23 mouse cellular contexts compared by ENCODE assay signal in the genomic region with DNA sequence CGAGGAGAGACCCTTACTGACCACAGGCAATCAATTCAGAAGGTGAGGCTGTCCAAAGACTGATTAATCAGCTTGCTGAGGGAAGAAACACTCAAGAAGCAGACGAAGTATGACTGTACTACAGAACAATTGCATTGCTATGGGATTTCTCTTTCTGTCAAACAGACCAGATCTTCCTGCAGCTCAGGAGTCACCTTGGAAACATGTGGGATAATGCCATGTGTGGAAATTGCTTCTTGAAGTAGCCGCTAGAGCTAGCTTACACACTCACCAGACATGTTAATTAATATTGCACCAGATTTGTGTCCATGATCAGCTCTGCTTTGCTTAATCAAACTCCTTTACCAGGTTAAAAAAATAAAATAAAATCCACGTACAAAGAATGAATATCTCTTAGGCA.
A peak's percentile ranks its signal among the peaks of the same experiment; 100 is the strongest.
DNase-seq lines count a peak whose midpoint lies in the region; ATAC-seq lines count a peak whose summit lies in the region.
"Had no signal": no experiment of that assay in that cellular context is flagged by ENCODE, and none has a peak within 500 bp of the region (broad histone marks: within the 10 kb centered on the region; RNA-seq: fewer than 3 reads in every experiment).

No protein-coding gene starts in this region.

- no peak overlapping the region for H3K4me3 ChIP-seq in forebrain, embryonic 10.5 days
- no peak overlapping the region for H3K4me3 ChIP-seq in forebrain, embryonic 15.5 days
- no peak overlapping the region for H3K4me3 ChIP-seq in hindbrain, embryonic 12.5 days
- H3K4me3 ChIP-seq in hindbrain, embryonic 11.5 days (ENCODE audit: low read depth, low read length) = no peak overlapping the region
- H3K4me3 ChIP-seq in brown adipose tissue, adult 24 weeks (ENCODE audit: insufficient read depth, low read depth, low read length) = no peak overlapping the region
- no peak overlapping the region for H3K4me3 ChIP-seq in midbrain, embryonic 16.5 days (ENCODE audit: low read depth, low read length)
- H3K4me3 ChIP-seq: embryonic facial prominence, embryonic 12.5 days; kidney, embryonic 15.5 days; liver, embryonic 13.5 days; stomach, embryonic 15.5 days had no signal

- peak overlapping the region; percentile 35; the same call in 1 of the 2 replicates for H3K27ac ChIP-seq in forebrain, embryonic 10.5 days
- H3K27ac ChIP-seq in forebrain, embryonic 15.5 days (replicated peaks) = no peak overlapping the region
- H3K27ac ChIP-seq in hindbrain, embryonic 12.5 days = peak overlapping the region; percentile 48
- H3K27ac ChIP-seq in hindbrain, embryonic 11.5 days (ENCODE audit: low read depth, low read length) = no peak overlapping the region
- peak overlapping the region; percentile 70 for H3K27ac ChIP-seq in brown adipose tissue, adult 24 weeks (replicated peaks; ENCODE audit: low read depth, low read length)
- peak overlapping the region; percentile 82 for H3K27ac ChIP-seq in midbrain, embryonic 16.5 days (ENCODE audit: low read length)
- H3K27ac ChIP-seq: embryonic facial prominence, embryonic 12.5 days; kidney, embryonic 15.5 days; liver, embryonic 13.5 days; stomach, embryonic 15.5 days had no signal

- no peaks in the 10 kb centered on the region for H3K27me3 ChIP-seq in forebrain, embryonic 10.5 days (ENCODE audit: poor library complexity, severe bottlenecking)
- no peaks in the 10 kb centered on the region for H3K27me3 ChIP-seq in forebrain, embryonic 15.5 days
- no peaks in the 10 kb centered on the region for H3K27me3 ChIP-seq in hindbrain, embryonic 12.5 days
- H3K27me3 ChIP-seq in hindbrain, embryonic 11.5 days (ENCODE audit: control insufficient read depth, insufficient read depth, low read length) = no peaks in the 10 kb centered on the region
- H3K27me3 ChIP-seq in midbrain, embryonic 16.5 days (ENCODE audit: control insufficient read depth, insufficient read depth, low read depth, low read length) = no peaks in the 10 kb centered on the region
- H3K27me3 ChIP-seq: embryonic facial prominence, embryonic 12.5 days; kidney, embryonic 15.5 days; liver, embryonic 13.5 days; megakaryocyte, embryonic 14.5 days; stomach, embryonic 15.5 days had no signal

- WGBS in forebrain, embryonic 10.5 days = 78% methylated on average over 4 of the region's 4 CpGs
- WGBS in forebrain, embryonic 15.5 days = 64% methylated on average over 4 of the region's 4 CpGs
- 68% methylated on average over 4 of the region's 4 CpGs for WGBS in hindbrain, embryonic 12.5 days
- 75% methylated on average over 4 of the region's 4 CpGs for WGBS in hindbrain, embryonic 11.5 days
- WGBS in midbrain, embryonic 16.5 days = 42% methylated on average over 4 of the region's 4 CpGs

- H3K4me2 ChIP-seq in forebrain, embryonic 15.5 days (replicated peaks) = no peak overlapping the region
- no peak overlapping the region for H3K4me2 ChIP-seq in hindbrain, embryonic 12.5 days (replicated peaks)
- H3K4me2 ChIP-seq in hindbrain, embryonic 11.5 days (replicated peaks; ENCODE audit: low read depth, low read length) = no peak overlapping the region
- no peak overlapping the region for H3K4me2 ChIP-seq in midbrain, embryonic 16.5 days (ENCODE audit: low read length)
- H3K4me2 ChIP-seq: embryonic facial prominence, embryonic 12.5 days; kidney, embryonic 15.5 days; liver, embryonic 13.5 days; stomach, embryonic 15.5 days had no signal

- no peak for DNase-seq in forebrain, embryonic 10.5 days (ENCODE audit: extremely low spot score, low spot score)
- DNase-seq in hindbrain, embryonic 11.5 days (ENCODE audit: low spot score) = no peak
- DNase-seq in gastrocnemius, adult 18-20 months (ENCODE audit: low spot score) = no peak
- DNase-seq: adrenal gland, postnatal 14 days; cerebellum, adult 9-10 months; gastrocnemius, postnatal 14 days; heart, adult 18-20 months; kidney, adult 11 months; kidney, postnatal 36 days; liver, embryonic 13.5 days; lung, adult 2 months; lung, postnatal 14 days; thymus, postnatal 25 days had no signal

- H3K4me1 ChIP-seq in forebrain, embryonic 10.5 days = peaks cover 26% of the 10 kb centered on the region
- no peaks in the 10 kb centered on the region for H3K4me1 ChIP-seq in forebrain, embryonic 15.5 days
- peaks cover 6% of the 10 kb centered on the region for H3K4me1 ChIP-seq in hindbrain, embryonic 12.5 days
- H3K4me1 ChIP-seq in hindbrain, embryonic 11.5 days (replicated peaks; ENCODE audit: control insufficient read depth, insufficient read depth, low read length) = no peaks in the 10 kb centered on the region
- peaks cover 25% of the 10 kb centered on the region for H3K4me1 ChIP-seq in brown adipose tissue, adult 24 weeks (ENCODE audit: control insufficient read depth, insufficient read depth, insufficient read length, low read length)
- peaks cover 12% of the 10 kb centered on the region for H3K4me1 ChIP-seq in midbrain, embryonic 16.5 days (ENCODE audit: control insufficient read depth, insufficient read depth, low read length)
- H3K4me1 ChIP-seq: embryonic facial prominence, embryonic 12.5 days; kidney, embryonic 15.5 days; stomach, embryonic 15.5 days had no signal

- no peak for ATAC-seq in forebrain, embryonic 15.5 days (replicated peaks)
- no peak for ATAC-seq in hindbrain, embryonic 12.5 days (ENCODE audit: low FRiP score)
- ATAC-seq in hindbrain, embryonic 11.5 days (ENCODE audit: low FRiP score) = no peak
- 0 out of 2 replicates have a peak, but pooled peaks have one; percentile 36 for ATAC-seq in midbrain, embryonic 16.5 days
- no peak for ATAC-seq in megakaryocyte progenitor cell, adult 5-6 weeks (replicated peaks; ENCODE audit: poor library complexity)
- ATAC-seq: forebrain, embryonic 14.5 days had no signal

- no peaks in the 10 kb centered on the region for H3K9me3 ChIP-seq in forebrain, embryonic 10.5 days
- no peaks in the 10 kb centered on the region for H3K9me3 ChIP-seq in forebrain, embryonic 15.5 days
- no peaks in the 10 kb centered on the region for H3K9me3 ChIP-seq in hindbrain, embryonic 12.5 days (replicated peaks)
- H3K9me3 ChIP-seq in hindbrain, embryonic 11.5 days (ENCODE audit: control insufficient read depth, low read length) = no peaks in the 10 kb centered on the region
- no peaks in the 10 kb centered on the region for H3K9me3 ChIP-seq in midbrain, embryonic 16.5 days (replicated peaks; ENCODE audit: control insufficient read depth, low read length, poor library complexity, severe bottlenecking)
- H3K9me3 ChIP-seq: embryonic facial prominence, embryonic 12.5 days; kidney, embryonic 15.5 days; liver, embryonic 13.5 days; megakaryocyte, embryonic 14.5 days; stomach, embryonic 15.5 days had no signal

- H3K36me3 ChIP-seq in forebrain, embryonic 10.5 days (replicated peaks) = no peaks in the 10 kb centered on the region
- no peaks in the 10 kb centered on the region for H3K36me3 ChIP-seq in forebrain, embryonic 15.5 days
- H3K36me3 ChIP-seq in hindbrain, embryonic 12.5 days = no peaks in the 10 kb centered on the region
- H3K36me3 ChIP-seq in hindbrain, embryonic 11.5 days (ENCODE audit: control insufficient read depth, insufficient read depth, low read length) = no peaks in the 10 kb centered on the region
- H3K36me3 ChIP-seq in midbrain, embryonic 16.5 days (ENCODE audit: control insufficient read depth, insufficient read depth, low read length) = no peaks in the 10 kb centered on the region
- H3K36me3 ChIP-seq: embryonic facial prominence, embryonic 12.5 days; kidney, embryonic 15.5 days; liver, embryonic 13.5 days; stomach, embryonic 15.5 days had no signal

- H3K9ac ChIP-seq in forebrain, embryonic 15.5 days (replicated peaks) = no peak overlapping the region
- no peak overlapping the region for H3K9ac ChIP-seq in hindbrain, embryonic 12.5 days
- H3K9ac ChIP-seq in hindbrain, embryonic 11.5 days (ENCODE audit: low read depth, low read length) = no peak overlapping the region
- H3K9ac ChIP-seq in midbrain, embryonic 16.5 days (ENCODE audit: low read depth, low read length) = no peak overlapping the region
- H3K9ac ChIP-seq: embryonic facial prominence, embryonic 12.5 days; kidney, embryonic 15.5 days; liver, embryonic 13.5 days; stomach, embryonic 15.5 days had no signal

Comparison
In these comparisons a context has a peak if more than half of its experiments do, and no peak if none do; other contexts are left out.
1. H3K27ac ChIP-seq: peak in forebrain, embryonic 10.5 days (single experiment), hindbrain, embryonic 12.5 days (single experiment), brown adipose tissue, adult 24 weeks (single experiment) and midbrain, embryonic 16.5 days (single experiment); none in forebrain, embryonic 15.5 days (single experiment) and hindbrain, embryonic 11.5 days (single experiment).